Mouse (Mus musculus) heart, postnatal 36 days (tissue): ENCODE results near the gene Rbm46. TPM values are rescaled to one million over a fixed set of nuclear protein-coding genes. Genes with fewer than 3 reads are reported as not detected.

Source experiments
- DNase-seq, 2 experiments: peaks; one replicate each; pipeline ENCODE4 v3.0.0; 2021 to 2022
- intact Hi-C: fragments of 180-260 bp; cut with DNase I; formaldehyde crosslinking; loops from one replicate; pipeline ENCODE4 v1.15.1; 2025
- total RNA-seq, 2 experiments: library from RNA; stranded (reverse); gene quantifications; 2 replicates each; pipeline ENCODE4 v1.2.3; 2021

The Rbm46 gene
- total RNA-seq, 2 experiments from 2014 or later = 0.16 to 0.36 TPM

DNA sequence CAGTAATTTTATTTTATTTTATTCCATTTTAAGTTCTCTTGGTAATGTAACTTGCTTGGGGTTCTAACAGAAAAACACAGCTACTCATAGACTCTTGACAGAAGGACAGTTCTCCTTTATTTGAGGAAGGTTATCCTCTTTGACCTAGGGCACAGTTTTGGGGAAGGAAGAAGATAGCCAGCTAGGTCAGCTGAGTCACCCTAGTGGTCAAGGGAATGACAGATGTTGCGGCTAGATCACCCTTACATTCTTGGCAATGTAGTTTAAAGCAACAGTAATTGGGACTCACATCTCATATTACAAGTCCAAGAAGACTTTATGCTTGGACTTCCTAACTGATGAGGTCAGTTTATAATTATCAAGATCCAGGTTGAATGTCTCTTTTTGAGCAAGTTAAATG, 82.6 kb downstream of the Rbm46 start:
- intact Hi-C loops = no loop called here
- DNase-seq = no peak

DNA sequence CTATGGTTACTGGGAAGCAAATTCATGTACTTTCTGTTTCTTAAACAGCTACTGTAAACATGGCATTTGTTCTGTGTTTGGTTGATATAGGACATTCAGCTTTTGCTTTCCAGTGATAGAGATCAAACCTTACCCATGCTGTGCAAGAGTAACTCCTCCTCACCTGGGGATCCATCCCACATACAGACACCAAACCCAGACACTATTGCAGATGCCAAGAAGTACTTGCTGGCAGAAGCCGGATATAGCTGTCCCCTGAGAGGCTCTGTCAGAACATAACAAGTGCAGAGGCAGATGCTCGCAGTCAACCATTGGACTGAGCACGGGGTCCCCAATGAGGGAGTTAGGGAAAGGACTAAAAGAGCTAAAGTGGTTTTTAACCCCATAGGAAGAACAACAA, 84.6 kb downstream of the Rbm46 start:
- DNase-seq = no peak
- intact Hi-C loops = no loop called here

Other genes with a start within 250 kb of the Rbm46 start
- 1 to 10 TPM in 1 of 2 experiments, under 1 TPM in 1; 0.50 to 1.2 TPM for gene Lrat, start 27.5 kb upstream of the Rbm46 start, total RNA-seq
- gene Fgg, start 131.2 kb upstream of the Rbm46 start, total RNA-seq = not detected
- not detected for gene Fga, start 149.6 kb upstream of the Rbm46 start, total RNA-seq
- gene Fgb, start 173.4 kb upstream of the Rbm46 start, total RNA-seq = not detected
- gene Plrg1, start 179.0 kb upstream of the Rbm46 start, total RNA-seq = 10 to 100 TPM; 27.7 to 28.4 TPM